In genomic region chr6:120916074-120916971, GRCm38 (mm10) we compare ENCODE assay signal across 8 mouse cellular contexts. TPM values are rescaled to one million over a fixed set of nuclear protein-coding genes. Genes with fewer than 3 reads are reported as not detected.
A peak's percentile ranks its signal among the peaks of the same experiment; 100 is the strongest.
DNase-seq lines count a peak whose midpoint lies in the region; ATAC-seq lines count a peak whose summit lies in the region.

Gene Bid (minus strand): TSS chr6:120916853.

- 1% methylated on average over 66 of the region's 67 CpGs for whole genome bisulfite sequencing in hindbrain, embryonic 14.5 days

- no peaks in the 10 kb centered on the region for H3K36me3 ChIP-seq in hindbrain, embryonic 14.5 days (replicated peaks; ENCODE audit: control insufficient read depth, insufficient read depth)

- no peaks in the 10 kb centered on the region for H3K27me3 ChIP-seq in hindbrain, embryonic 14.5 days (ENCODE audit: control insufficient read depth, insufficient read depth, low read length)

- DNase-seq in R1 (ENCODE audit: low read depth, low spot score) = peak; percentile 88
- peak; percentile 70 to 82 for DNase-seq in cerebellum, postnatal 25 days
- peak; percentile 54 to 74 for DNase-seq in frontal cortex, postnatal 25 days (ENCODE audit: low spot score in 2 of 2)
- peak; percentile 72 for DNase-seq in hindbrain, embryonic 14.5 days (ENCODE audit: low spot score)
- DNase-seq in layer of hippocampus, postnatal 25 days (ENCODE audit: extremely low spot score in 1 of 2, low spot score in 1 of 2) = peak; percentile 66 to 67
- DNase-seq in lung, postnatal 14 days = peak; percentile 93
- peak; percentile 91 for DNase-seq in ovary, postnatal 36 days (ENCODE audit: low spot score)
- DNase-seq in thymus, postnatal 36 days = peak; percentile 97 to 99

- peaks cover 10% of the 10 kb centered on the region for H3K4me1 ChIP-seq in hindbrain, embryonic 14.5 days (replicated peaks; ENCODE audit: control insufficient read depth, insufficient read depth, low read length)

- peak within 1 kb of the TSS; percentile 88 for H3K4me2 ChIP-seq in hindbrain, embryonic 14.5 days (replicated peaks)

- H3K27ac ChIP-seq in hindbrain, embryonic 14.5 days = peak within 1 kb of the TSS; percentile 47; the same call in 1 of the 2 replicates

- peak within 1 kb of the TSS; percentile 73 for H3K4me3 ChIP-seq in hindbrain, embryonic 14.5 days (replicated peaks; ENCODE audit: low read length)

- H3K9ac ChIP-seq in hindbrain, embryonic 14.5 days = peak within 1 kb of the TSS; percentile 69

- ATAC-seq in hindbrain, embryonic 14.5 days (ENCODE audit: low FRiP score) = peak; percentile 91

- H3K9me3 ChIP-seq in hindbrain, embryonic 14.5 days (ENCODE audit: control insufficient read depth, low read length) = no peaks in the 10 kb centered on the region

RNA-seq across cellular contexts. Expression of gene Bid, which starts in this region (rescaled TPM):
- polyA plus RNA-seq in hindbrain, embryonic 14.5 days (2014; fragmentation: Nextera tagmentation; extraction: Ambion mirVana) = 40.2 and 44.1 TPM in 2 replicates
- 10 to 100 TPM; 13.5 to 16.5 TPM for total RNA-seq in layer of hippocampus, postnatal 25 days (2021)

Comparison
In these comparisons a context has a peak if more than half of its experiments do, and no peak if none do; other contexts are left out.
1. Peak in every context shown above with its lines: DNase-seq, ATAC-seq, H3K4me3 ChIP-seq and H3K27ac ChIP-seq.